Mouse (Mus musculus): Measurements from ENCODE around the gene Cpne8. TPM values are rescaled to one million over a fixed set of nuclear protein-coding genes. Genes with fewer than 3 reads are reported as not detected.
"Not testable (repeated sequence)": the region's sequence is repeated elsewhere in the genome, so short reads cannot be mapped to it uniquely, and the experiment has no call there.

Cpne8 gene
- total RNA-seq, 2 experiments from 2014 or later, result 7.1 to 10.6 TPM

DNA sequence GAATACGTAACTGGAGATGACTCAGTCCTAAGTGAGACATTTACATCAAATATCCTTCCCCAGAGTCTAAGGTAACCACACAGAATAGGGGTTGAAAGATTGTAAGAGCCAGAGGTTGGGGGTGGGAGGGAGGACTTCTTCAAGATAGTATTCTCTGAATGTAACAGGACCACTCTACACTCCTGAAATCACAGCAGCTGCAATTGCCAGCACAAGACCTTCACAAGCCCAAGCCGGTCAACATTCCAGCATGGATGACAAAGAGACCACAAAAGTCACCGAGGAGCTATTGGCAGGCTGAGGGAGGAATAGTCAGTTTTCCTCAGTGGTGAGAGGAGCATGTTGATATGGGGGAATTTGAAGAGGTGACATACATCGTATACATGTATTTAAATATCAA lies 166.5 kb downstream of the Cpne8 start:
- DNase-seq (ENCODE audit: low spot score), result no peak
- intact Hi-C loops (cut with DNase I), result no loop called here

DNA sequence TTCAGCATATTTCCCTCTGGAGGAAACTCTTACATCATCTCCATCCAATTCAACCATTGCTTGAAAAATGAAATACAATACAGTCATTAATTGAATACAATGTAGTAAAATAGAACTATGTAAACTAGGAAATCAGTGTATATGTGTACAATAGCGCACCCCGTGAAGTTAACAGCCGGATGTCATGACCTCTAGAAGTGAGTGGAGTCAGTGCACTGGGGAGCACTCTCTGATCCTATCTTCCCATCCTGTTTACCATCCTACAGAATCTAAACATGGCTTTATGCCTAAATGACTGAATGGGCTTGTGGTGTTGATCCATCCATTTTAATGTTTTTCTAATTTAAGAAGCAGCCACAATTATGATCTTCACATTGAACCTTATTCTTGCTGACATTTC lies 182.2 kb downstream of the Cpne8 start:
- DNase-seq (ENCODE audit: low spot score), result no peak
- intact Hi-C loops (cut with DNase I), result no loop called here

DNA sequence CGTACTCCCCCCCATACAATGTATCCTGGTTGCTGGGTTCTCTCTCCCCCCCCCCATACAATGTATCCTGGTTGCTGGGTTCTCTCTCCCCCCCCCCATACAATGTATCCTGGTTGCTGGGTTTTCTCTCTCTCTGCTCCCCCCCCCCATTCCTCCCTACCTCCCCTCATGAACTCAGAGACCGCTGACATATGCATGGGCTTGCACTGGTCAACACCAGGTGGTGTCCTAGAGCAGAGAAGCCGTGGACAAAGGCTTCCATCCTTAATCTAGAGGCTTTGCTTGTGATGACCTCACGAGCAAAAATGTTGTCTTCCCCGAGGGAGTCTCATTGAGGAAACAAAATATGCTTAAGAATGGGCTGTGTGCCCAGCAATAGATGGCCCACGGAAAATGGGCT lies 187.7 kb downstream of the Cpne8 start:
- DNase-seq (ENCODE audit: low spot score), result no peak
- intact Hi-C loops (cut with DNase I), result no loop called here

DNA sequence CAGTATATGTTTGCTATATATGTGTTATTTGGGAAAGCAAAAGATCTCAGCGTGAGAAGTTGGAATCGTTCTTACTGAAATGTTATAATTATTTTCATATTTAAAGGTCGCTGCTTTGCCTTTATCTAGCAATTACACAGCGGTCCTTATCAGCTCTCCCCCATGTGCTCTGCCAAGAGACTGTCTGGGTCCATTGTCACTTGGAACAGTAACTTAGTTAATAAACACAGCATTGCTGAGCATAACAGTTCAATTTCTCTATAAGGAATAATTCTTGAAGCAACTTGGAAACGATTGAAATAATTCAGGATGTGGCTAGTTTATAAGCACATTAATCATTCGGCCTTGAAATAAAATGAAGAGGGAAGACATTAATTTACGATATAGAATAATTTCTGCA lies 189.0 kb downstream of the Cpne8 start:
- intact Hi-C loops (cut with DNase I), result no loop called here
- no peak for DNase-seq (ENCODE audit: low spot score)

DNA sequence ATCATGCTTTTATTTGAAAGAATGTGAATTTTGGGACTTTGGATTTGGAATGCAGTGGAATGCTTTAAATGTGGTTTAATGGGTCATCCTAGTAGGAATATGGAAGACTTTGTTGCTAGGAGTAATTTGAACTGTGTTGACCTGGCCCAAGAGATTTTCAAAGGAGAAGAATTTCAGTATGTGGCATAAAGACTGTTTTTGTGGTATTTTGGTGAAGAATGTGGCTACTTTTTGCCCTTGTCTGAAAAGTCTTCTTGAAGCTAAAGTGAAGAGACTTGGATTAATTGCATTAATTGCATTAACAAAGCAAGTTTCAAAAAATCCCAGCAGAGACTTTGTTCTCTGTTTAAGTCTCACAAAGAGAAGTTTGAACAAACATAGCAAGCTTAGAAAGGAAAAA lies 208.7 kb downstream of the Cpne8 start:
- DNase-seq (ENCODE audit: low spot score); intact Hi-C loops (cut with DNase I): not testable (repeated sequence)

DNA sequence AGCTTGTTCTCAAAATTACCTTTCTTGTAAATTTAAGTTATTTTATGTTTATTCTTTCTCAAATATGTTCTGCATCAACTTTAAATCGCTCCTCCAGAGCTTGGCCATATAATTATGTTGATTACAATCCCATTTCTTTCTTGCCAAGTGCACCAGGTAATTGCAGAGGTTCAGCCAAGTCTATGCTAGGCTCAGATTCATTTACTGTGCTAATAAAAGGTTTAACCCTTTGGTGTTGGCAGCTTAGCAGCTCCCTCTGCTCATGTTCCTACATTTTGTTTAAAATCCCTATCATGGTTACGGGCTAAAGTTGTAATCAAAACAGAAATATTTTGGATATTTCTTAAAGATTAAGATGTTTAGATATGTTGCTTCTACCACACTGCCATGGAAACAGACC lies 216.0 kb downstream of the Cpne8 start:
- intact Hi-C loops (cut with DNase I), result no loop called here
- no peak for DNase-seq (ENCODE audit: low spot score)

DNA sequence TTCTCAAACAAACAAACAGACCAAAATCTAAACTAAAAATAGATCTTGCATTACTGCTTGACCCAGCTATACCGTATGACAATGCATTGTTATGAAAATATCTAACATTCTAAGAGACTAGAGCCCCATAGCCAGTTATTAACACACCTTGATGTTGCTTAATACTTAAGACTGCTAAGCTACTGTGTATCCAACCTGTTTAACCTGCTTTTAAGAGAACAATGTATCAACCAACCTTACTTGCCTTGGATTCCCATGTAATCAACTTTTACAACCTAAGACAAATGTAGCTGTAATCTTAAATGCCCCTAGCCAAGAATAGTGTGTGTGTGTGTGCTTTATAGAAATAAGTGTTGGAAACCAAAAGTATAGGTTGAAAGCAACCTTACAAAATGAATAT lies 233.2 kb downstream of the Cpne8 start:
- intact Hi-C loops (cut with DNase I), result no loop called here
- no peak for DNase-seq (ENCODE audit: low spot score)
